Mouse (Mus musculus) intestine, postnatal 0 days (tissue): ENCODE results near the gene Gm14085. TPM values are rescaled to one million over a fixed set of nuclear protein-coding genes. Genes with fewer than 3 reads are reported as not detected.

ENCODE experiments used
- ATAC-seq: fragments of 200-750 bp; cut with Nextera tagmentation; 2 replicates; pipeline ENCODE4 v1.8.0; 2017; ENCODE audit warnings: mild to moderate bottlenecking, moderate TSS enrichment, moderate library complexity
- H3K27ac ChIP-seq: fragments of 300-500 bp; sonication (generic); 2 replicates; pipeline ENCODE4 v1.5.1; 2014; ENCODE audit warnings: mild to moderate bottlenecking, low read depth, low read length, moderate library complexity
- H3K27me3 ChIP-seq: fragments of 300-500 bp; sonication (generic); replicated peaks from 2 replicates; pipeline ENCODE4 v1.6.1; 2014; ENCODE audit warnings: low read length, mixed read lengths; ENCODE audit not compliant: control insufficient read depth, insufficient read depth
- H3K36me3 ChIP-seq: fragments of 300-500 bp; sonication (generic); 2 replicates; pipeline ENCODE4 v1.6.1; 2014; ENCODE audit warnings: mild to moderate bottlenecking, moderate library complexity; ENCODE audit not compliant: control insufficient read depth, insufficient read depth
- H3K4me1 ChIP-seq: fragments of 300-500 bp; sonication (generic); replicated peaks from 2 replicates; pipeline ENCODE4 v1.6.1; 2014; ENCODE audit warnings: antibody characterized with exemption, low read length, mixed read lengths; ENCODE audit not compliant: control insufficient read depth, insufficient read depth
- H3K4me2 ChIP-seq: fragments of 300-500 bp; sonication (generic); replicated peaks from 2 replicates; pipeline ENCODE4 v1.6.1; 2014; ENCODE audit warnings: low read depth, mild to moderate bottlenecking, moderate library complexity
- H3K4me3 ChIP-seq: fragments of 300-500 bp; sonication (generic); 2 replicates; pipeline ENCODE4 v1.5.1; 2014; ENCODE audit warnings: low read depth, low read length
- H3K9ac ChIP-seq: fragments of 300-500 bp; sonication (generic); 2 replicates; pipeline ENCODE4 v1.6.1; 2014; ENCODE audit warnings: mild to moderate bottlenecking, low read depth, low read length
- H3K9me3 ChIP-seq: fragments of 300-500 bp; sonication (generic); 2 replicates; pipeline ENCODE4 v1.6.1; 2016; ENCODE audit warnings: mixed run types; ENCODE audit not compliant: control insufficient read depth
- CTCF ChIP-seq: sonication (generic); IDR thresholded peaks from 2 replicates; pipeline ENCODE4 v1.5.1; 2016; ENCODE audit warnings: low read depth, mild to moderate bottlenecking, control low read depth, antibody characterized with exemption, moderate library complexity
- WGBS: fragments of 180-500 bp; shearing (Covaris S2); extraction: QIAGEN DNeasy Blood & Tissue Kit; methylation state at CpG from one replicate; pipeline ENCODE4 v1.1.7; 2014; 5-methylcytosine and 5-hydroxymethylcytosine counted together
- polyA plus RNA-seq: library from polyadenylated mRNA; unstranded; fragments of >200 nt; fragmentation: Nextera tagmentation; extraction: Ambion mirVana; gene quantifications from 2 replicates; pipeline ENCODE4 v1.2.1, GENCODE M21; 2015

Gene Gm14085
- polyA plus RNA-seq, 1 experiment from 2014 or later, result 0.12 TPM

DNA sequence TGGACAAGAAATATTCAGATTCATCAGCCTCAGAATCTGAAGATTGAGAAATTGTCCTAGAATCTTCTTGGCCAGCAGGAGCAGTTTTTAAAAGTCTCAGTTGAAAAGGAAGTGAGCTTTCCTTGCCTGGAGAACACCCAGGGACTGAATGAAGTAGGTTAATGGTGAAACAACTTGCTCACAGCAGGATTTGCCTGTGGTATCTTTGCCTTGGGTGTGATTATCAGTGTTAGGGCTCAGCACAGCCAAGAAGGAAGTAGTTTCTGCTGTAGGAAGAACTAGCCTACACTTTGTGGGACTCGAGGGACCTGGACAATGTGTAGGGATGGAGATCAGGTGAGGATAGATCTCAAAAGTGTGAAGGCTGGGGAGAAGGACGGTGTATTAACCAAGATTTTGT is 49.9 kb downstream of the Gm14085 start:
- WGBS, result 77% methylated on average over 2 of the region's 2 CpGs
- H3K9ac ChIP-seq, result no peak overlapping the region
- H3K4me1 ChIP-seq, result no peaks in the 10 kb centered on the region
- H3K4me3 ChIP-seq, result no peak overlapping the region
- H3K9me3 ChIP-seq, result no peaks in the 10 kb centered on the region
- no peak overlapping the region for H3K4me2 ChIP-seq
- TF ChIP-seq CTCF, result no peak
- H3K27me3 ChIP-seq, result no peaks in the 10 kb centered on the region
- no peak for ATAC-seq
- no peaks in the 10 kb centered on the region for H3K36me3 ChIP-seq
- no peak overlapping the region for H3K27ac ChIP-seq

DNA sequence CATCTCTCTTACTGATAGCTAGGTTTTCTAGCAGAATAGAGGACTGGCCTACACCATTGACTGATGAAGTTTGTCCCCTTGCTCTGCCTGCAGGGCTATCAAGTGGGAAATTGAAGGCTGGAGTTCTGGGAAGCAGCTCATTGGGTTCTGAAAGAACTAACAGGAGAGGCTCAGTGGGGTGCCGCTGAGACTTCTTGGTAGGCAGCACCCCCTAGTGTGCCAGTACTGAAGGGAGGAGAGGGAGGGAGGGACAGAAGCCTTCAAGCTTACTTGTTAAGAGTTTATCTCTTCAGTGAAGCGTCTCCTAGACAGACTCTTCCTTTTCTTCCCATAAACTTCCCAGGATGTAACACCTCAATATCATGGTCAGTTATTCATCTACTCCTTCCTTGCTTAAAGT is 73.6 kb downstream of the Gm14085 start:
- Histone ChIP-seq H3K9ac (no peak overlapping the region), H3K9me3 (no peaks in the 10 kb centered on the region), H3K27ac (no peak overlapping the region), H3K4me2 (no peak overlapping the region), H3K4me3 (no peak overlapping the region), H3K4me1 (no peaks in the 10 kb centered on the region), H3K27me3 (no peaks in the 10 kb centered on the region), H3K36me3 (no peaks in the 10 kb centered on the region)
- TF ChIP-seq CTCF, result peak; percentile 81
- ATAC-seq, result no peak
- 18% methylated on average over 2 of the region's 2 CpGs for WGBS

DNA sequence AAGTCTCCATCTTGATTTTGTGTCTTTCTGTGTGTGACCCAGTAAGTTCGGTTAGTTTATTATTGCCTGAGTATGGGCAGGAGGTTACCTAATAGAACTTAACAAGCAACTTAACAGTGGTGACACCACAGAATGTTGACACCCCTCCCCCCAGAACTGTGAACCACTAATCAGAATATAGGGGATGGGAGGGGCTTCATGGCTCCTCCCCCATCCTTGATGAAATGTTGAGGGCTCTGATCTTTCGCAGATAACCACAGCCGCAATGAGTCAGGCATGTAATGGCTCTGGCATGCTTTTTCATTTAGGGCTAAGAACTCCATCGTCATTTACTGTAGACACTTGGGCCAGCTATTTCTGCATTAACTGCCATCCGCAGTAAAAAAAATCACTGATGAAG is 76.5 kb downstream of the Gm14085 start:
- Histone ChIP-seq H3K36me3 (no peaks in the 10 kb centered on the region), H3K4me3 (no peak overlapping the region), H3K9me3 (no peaks in the 10 kb centered on the region), H3K4me1 (no peaks in the 10 kb centered on the region), H3K4me2 (no peak overlapping the region), H3K27ac (no peak overlapping the region), H3K9ac (no peak overlapping the region), H3K27me3 (no peaks in the 10 kb centered on the region)
- ATAC-seq, result no peak
- 93% methylated on average over 5 of the region's 5 CpGs for WGBS
- no peak for TF ChIP-seq CTCF

DNA sequence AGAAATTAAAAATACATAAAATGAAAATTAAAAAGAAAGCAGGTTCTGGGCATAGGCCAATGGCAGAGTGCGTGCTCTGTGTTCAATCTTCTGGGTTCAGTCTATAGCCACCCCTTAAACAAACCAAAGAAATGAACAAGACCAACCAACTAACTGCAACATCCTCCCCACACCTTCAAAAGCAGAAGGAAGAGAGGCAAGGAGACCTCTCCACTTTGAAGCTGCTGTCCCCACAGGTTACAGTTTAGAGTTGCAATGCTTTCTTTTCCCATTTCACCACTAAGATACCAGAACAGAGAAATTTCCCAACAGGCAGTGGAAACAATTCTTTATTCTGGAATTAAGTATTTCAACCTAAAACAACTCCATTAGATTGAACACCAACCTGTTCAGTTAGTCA is 77.5 kb downstream of the Gm14085 start:
- H3K9me3 ChIP-seq, result no peaks in the 10 kb centered on the region
- 97% methylated on average over 1 of the region's 1 CpGs for WGBS
- H3K4me3 ChIP-seq, result no peak overlapping the region
- H3K36me3 ChIP-seq, result no peaks in the 10 kb centered on the region
- no peaks in the 10 kb centered on the region for H3K27me3 ChIP-seq
- no peak for ATAC-seq
- TF ChIP-seq CTCF, result no peak
- H3K27ac ChIP-seq, result no peak overlapping the region
- H3K9ac ChIP-seq, result no peak overlapping the region
- no peak overlapping the region for H3K4me2 ChIP-seq
- no peaks in the 10 kb centered on the region for H3K4me1 ChIP-seq

DNA sequence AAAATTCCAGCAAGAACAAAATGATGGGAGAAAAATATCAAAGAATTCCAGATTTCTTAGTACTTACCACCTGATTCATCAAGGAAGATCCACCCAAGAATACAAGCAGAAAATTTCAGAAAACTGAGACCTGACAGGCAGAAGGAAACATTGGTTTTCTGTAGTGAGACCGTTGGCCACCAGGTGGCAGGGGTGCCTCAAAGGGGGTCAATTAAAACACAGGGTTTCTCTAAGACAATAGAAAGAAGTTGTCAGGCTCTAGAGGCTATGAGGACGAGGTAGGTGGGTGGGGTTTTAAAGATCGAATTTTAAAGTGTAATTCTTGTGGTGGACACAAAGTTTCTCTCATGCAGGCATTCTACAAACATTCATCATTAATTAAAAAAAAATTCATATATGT is 84.7 kb downstream of the Gm14085 start:
- peak; percentile 90 for TF ChIP-seq CTCF
- Histone ChIP-seq H3K4me1 (no peaks in the 10 kb centered on the region), H3K9me3 (no peaks in the 10 kb centered on the region), H3K36me3 (no peaks in the 10 kb centered on the region), H3K27ac (no peak overlapping the region), H3K4me2 (no peak overlapping the region), H3K4me3 (no peak overlapping the region), H3K9ac (no peak overlapping the region), H3K27me3 (no peaks in the 10 kb centered on the region)
- WGBS, result 4% methylated on average over 3 of the region's 3 CpGs
- ATAC-seq, result no peak

DNA sequence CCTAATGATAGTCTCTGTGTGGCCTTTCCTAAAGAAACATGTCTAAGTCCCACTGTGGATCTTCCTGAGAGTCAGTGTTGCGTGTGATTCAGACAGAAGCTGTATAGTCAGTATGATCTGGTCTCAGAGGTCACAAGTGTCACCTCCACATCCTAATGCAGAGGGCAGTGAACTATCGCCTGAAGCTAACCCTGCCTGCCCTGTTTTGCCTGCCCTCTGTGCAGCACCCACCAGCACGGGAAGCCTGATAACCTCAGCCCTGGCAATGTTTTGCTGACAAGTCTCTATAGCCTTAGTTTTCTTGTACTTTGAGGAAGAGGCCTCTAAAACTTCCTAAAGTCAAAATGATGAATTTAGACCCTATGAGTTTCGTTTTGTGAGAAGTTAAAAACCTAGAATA is 85.7 kb downstream of the Gm14085 start:
- no peak overlapping the region for H3K9ac ChIP-seq
- no peaks in the 10 kb centered on the region for H3K36me3 ChIP-seq
- H3K4me1 ChIP-seq, result no peaks in the 10 kb centered on the region
- no peaks in the 10 kb centered on the region for H3K9me3 ChIP-seq
- TF ChIP-seq CTCF, result no peak
- H3K4me3 ChIP-seq, result no peak overlapping the region
- no peaks in the 10 kb centered on the region for H3K27me3 ChIP-seq
- WGBS, result 79% methylated on average over 4 of the region's 4 CpGs
- H3K4me2 ChIP-seq, result no peak overlapping the region
- H3K27ac ChIP-seq, result no peak overlapping the region
- ATAC-seq, result no peak

DNA sequence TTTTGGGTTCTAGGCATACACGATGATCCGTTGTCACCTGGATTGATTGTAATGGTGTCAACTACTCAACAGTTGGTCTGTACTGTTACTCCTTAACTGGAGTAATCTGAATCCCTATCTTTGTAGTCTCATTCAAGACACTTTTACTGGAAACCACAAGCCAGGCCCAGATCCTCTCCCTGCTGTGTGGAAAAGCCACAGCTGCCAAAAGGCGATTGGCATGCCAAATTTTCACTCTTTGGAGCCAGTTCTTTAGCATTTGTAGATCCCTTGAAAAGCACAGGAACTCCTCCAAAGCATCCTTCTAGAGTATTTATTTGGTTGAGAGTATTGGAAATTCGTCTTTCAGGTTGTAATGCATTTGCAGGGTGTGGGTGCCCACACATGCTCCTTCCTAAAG is 86.6 kb downstream of the Gm14085 start:
- Histone ChIP-seq H3K4me3 (no peak overlapping the region), H3K36me3 (no peaks in the 10 kb centered on the region), H3K4me1 (no peaks in the 10 kb centered on the region), H3K9me3 (no peaks in the 10 kb centered on the region), H3K27ac (no peak overlapping the region), H3K4me2 (no peak overlapping the region), H3K9ac (no peak overlapping the region), H3K27me3 (no peaks in the 10 kb centered on the region)
- ATAC-seq, result no peak
- 80% methylated on average over 4 of the region's 4 CpGs for WGBS
- no peak for TF ChIP-seq CTCF
